Mouse (Mus musculus): ENCODE data around the gene Myrfl.

Gene Myrfl

GRCm38 (mm10) chr10:116828099-116828498 is 68.6 kb downstream of the Myrfl start:
- in situ Hi-C loops (cut with MboI) = loop anchor here (25.0 kb wide), 1 partner anchor 491 kb away; no protein-coding TSS in a partner anchor

GRCm38 (mm10) chr10:116827306-116827705 is 69.4 kb downstream of the Myrfl start:
- in situ Hi-C loops (cut with MboI) = loop anchor here (25.0 kb wide), 1 partner anchor 490 kb away; no protein-coding TSS in a partner anchor

- in situ Hi-C loops (cut with MboI) = no loop called here
Observed at GRCm38 (mm10) chr10:116815311-116816060, 81.2 kb downstream of the Myrfl start.

DNA sequence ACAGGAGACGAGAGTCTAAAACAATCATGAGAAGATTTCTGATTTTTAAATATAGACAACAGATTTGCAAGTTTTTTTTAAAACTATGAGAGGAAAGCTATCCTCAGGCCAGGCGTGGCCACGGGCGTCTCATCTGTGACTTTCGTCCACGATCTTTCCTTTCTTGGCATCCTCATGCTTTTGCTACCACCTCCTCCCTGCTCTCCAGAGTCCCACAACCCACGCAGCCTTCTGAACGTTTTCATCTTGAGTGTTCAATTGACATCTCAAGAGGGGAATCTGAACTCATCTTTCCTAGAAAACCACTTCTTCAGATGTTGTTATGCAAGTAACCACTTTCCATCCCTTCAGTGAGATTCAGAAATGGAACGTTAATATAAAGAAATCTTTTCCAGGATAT is 83.6 kb downstream of the Myrfl start:
- in situ Hi-C loops (cut with MboI) = no loop called here

- in situ Hi-C loops (cut with MboI) = no loop called here
Observed at GRCm38 (mm10) chr10:116810738-116811137, 86.0 kb downstream of the Myrfl start.

- in situ Hi-C loops (cut with MboI) = no loop called here
Observed at GRCm38 (mm10) chr10:116809383-116809782, 87.3 kb downstream of the Myrfl start.

DNA sequence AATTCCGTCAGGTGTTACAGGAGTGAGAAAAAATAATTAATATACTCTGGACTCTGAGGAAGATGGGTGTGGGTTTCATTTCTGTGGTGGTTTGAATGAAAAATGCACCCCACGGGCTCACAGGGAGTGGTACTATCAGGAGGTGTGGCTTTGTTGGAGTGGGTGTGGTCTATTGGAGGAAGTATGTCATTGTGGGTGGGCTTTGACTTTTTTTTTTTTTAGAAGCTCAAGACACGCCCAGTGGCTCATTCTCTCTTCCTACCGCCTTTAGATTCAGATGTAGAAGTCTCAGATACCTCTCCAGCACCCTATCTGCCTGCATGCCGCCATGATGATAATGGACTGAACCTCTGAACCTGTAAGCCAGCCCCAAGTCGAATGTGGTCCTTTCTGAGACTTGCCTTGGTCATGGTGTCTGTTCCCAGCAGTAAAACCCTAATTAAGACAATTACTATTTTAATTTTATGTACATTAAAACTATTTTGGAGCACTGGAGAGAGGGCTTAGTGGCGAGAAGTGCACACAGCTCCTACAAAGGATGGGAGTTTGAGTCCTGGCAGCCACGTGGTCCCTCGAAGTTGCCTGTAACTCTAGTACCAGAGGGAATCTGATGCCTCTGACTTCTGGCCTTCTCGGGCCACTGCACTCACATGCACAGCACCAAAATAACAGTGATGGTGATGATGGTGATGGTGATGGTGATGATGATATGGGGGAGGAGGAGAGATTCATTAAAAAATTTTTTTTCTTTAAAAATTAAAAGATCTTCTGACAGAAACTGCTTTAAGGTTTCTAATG is 88.0 kb downstream of the Myrfl start:
- in situ Hi-C loops (cut with MboI) = no loop called here

DNA sequence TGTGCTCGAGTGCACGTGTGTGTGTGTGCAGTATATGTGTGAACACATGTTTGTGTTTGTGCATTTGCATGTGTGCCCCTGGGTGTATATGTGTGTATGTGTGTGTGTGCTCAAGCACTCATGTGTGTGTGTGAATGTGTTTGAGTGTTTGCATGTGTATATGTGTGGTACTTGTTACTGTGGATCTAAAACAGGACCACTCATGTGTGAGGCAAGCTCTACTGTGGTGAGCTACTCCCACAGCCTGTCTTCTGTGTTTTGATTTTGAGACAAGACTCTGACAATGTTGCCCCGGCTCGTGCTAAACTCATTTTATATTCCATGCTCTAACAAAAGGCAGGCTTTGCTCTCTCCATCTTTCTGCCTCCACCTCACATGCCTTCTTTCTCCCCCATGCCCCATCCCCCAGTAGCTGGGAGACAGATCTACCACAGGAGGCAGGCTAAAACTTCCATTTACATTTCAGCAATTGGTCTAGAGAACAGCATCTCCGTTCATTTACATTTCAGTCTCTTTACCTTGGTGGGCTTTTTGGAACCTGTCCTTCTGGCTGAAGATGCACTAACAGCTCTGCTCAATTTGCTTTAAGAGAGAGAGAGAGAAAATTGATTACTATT is 94.4 kb downstream of the Myrfl start:
- in situ Hi-C loops (cut with MboI) = no loop called here

DNA sequence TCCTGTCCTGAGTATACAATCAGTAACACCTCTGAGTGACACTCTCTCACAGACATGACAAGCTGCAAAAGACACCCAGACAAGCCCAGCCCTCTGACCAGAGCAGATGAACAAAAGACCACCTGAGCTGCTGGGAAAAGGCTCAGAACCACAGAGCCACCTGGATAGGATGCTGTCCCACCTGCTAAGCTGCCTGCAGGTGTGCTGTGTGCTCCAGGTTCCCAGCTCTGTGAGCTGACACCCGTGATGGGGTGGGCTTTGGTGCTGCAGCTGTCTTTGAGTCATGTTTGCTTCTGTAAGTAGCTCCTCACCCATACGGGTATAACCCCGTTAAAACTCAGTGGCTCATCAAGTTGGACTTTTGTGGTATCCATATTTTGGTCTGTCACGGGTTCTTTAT is 95.4 kb downstream of the Myrfl start:
- in situ Hi-C loops (cut with MboI) = no loop called here

DNA sequence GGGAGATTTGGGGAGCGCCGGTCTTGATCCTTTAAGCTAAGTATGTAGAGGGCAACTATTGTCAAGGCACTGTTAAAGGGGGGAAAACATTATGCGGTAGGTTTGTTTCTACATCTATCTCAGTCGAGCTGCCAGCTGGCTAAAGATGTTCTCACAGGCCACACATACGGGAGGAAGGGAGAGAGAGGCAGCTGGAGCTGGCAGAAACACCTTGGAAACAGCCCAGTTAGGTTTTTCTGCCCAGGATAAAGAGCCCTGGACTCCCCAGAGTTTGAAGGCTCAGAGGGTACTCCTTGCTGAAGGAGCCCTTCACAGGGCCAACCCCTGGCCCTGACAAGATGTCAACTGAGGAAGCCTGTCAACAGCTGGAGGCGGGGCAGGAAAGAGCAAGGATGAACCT is 100.7 kb downstream of the Myrfl start:
- in situ Hi-C loops (cut with MboI) = no loop called here

DNA sequence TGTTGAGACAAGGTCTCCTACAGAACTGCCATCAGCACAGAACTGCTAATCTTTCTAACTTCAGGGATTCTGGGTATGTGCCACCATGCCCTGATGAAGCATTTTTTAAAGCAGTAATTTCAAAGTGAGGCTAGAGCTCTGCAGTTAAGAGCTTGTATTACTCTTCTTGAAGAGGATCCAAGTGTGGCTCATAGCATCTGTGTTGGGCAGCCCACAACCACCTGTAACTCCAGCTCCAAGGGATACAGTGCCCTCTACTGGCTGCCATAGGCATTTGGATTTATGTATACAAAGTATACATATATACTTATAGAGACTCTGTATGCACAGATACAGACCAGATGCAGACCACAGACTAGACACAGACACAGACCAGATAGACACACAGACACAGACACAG is 107.6 kb downstream of the Myrfl start:
- in situ Hi-C loops (cut with MboI) = no loop called here

DNA sequence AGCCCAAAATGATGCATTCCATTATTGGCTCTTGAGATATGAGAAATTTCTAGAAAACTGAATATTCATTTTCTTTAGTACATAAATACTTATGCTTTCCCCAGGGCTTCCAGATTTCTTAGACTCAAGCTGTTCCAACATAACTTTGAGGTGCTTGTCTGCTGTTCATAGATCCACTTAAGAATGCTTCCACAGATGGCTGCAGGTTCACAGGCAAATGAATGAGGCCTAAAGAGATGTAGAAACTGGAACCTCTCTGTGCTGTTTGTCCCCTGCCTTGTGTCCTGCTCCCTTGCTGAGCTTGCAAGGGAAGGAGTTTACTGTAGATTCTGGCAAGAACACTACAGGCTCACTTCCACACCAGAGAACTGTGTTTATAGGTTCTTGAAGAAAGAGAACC is 108.3 kb downstream of the Myrfl start:
- in situ Hi-C loops (cut with MboI) = no loop called here

- in situ Hi-C loops (cut with MboI) = no loop called here
Observed at GRCm38 (mm10) chr10:116784098-116784497, 112.6 kb downstream of the Myrfl start.

GRCm38 (mm10) chr10:116783020-116783419 is 113.7 kb downstream of the Myrfl start:
- in situ Hi-C loops (cut with MboI) = no loop called here

DNA sequence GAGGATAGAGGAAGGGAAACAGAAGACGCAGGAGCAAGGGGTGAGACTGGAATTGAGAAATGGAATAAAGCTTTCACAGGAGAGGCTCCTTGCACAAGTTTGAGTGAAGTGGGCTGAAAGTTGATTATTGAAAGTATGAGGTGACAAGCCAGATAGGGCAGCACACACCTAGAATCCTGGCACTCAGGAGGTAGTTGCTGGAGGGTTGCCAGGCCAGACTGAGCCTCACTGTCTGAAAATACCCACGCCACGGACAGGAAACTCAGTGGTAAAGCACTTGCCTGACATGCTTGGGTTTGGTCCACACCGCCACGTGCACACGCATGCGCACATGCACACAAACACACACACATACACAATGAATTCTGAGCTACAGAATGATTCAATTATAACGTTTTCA is 118.8 kb downstream of the Myrfl start:
- in situ Hi-C loops (cut with MboI) = no loop called here

GRCm38 (mm10) chr10:116776846-116777245 is 119.9 kb downstream of the Myrfl start:
- in situ Hi-C loops (cut with MboI) = no loop called here

DNA sequence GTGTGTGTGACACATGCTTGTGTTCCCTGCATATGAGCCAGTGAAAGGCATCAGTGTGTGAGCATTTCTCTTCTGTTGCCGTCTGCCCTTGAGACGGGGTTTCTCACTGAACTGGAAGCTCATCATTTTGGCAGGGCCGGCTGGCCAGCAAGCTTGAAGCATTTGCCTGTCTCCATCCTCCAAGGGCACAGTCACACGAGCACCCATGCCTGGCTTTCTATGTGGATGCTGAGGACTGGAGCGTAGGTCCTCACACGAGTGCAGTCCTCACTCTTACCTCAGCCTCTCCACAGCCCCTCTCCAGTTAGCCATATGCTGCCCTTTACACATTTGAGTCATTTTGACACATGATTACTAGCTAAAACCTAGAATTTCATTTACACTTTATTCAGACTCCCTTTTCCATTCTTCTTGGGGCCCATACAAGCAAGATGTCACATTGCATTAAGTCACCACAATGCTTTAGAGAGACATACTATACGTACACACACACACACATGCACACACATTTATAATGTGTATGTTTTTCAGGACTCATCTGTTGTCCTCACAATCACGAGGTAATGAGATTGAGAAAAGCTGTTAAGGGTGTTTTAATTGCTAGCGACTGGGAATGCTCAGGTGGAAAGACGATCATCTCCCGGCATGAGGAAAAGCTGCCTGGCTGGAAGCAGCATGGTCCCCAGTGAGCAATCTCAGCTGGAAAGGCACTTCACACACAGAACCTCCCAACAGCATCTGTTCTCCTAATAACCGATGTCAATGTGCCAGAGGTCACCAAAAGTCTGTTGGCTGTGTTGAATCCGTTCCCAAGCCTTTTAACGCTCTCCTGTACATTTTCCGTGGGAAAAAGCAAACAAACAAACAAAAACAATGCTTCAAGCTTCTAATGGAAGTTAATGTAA is 122.6 kb downstream of the Myrfl start:
- in situ Hi-C loops (cut with MboI) = no loop called here

DNA sequence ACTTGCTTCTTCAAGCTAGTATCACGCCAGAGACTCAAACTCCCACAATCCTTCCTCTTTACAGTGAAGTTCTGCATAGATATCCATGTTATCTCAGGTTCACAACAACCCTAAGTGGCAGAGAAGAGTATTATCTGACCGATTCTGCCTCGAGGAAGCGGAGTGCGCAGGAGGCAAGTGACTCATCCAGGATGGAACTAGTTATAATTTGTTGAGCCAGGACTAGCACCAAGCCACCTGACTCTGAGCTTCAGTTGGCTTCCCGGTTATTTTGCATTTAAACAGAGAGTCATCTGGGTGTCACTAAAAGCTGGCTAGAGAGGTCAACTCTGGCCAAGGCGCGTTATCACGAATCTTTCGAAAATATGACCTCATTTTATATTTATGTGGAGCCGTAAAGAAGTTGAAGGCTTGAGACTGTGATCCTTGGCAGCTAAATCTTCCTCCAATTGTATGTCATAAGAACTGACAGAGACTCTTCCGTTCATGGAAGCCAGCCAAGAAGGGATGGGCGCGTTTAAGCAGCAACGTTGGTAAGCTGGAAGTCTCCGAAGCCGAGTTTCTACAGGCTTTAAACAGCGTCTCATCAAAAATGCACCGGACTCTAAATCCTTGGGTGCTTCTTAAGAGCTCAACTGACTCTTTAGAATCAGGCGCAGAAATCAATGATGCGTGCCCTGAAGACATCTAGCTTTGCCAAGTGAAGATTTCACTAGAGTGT is 125.3 kb downstream of the Myrfl start:
- in situ Hi-C loops (cut with MboI) = no loop called here

DNA sequence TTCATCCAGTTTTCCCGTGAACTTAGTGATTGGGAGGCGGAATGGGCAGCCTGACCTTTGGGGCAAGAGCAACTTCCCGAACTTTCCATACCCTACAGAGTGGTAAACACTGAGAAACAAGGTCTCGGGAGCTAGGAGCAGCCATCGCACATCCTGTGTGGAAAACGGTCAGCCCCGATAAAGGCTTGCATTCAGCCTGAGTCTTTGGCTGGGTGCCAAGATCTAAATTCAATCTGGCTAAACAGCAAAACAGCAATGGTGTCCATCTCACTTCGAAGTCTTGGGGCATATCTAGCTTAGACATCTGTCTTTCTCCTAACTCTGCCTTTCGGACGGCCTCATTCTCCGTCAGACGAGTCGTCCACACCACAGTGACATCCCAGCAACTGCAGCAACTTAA is 128.1 kb downstream of the Myrfl start:
- in situ Hi-C loops (cut with MboI) = no loop called here

GRCm38 (mm10) chr10:116766525-116766924 is 130.2 kb downstream of the Myrfl start:
- in situ Hi-C loops (cut with MboI) = no loop called here

DNA sequence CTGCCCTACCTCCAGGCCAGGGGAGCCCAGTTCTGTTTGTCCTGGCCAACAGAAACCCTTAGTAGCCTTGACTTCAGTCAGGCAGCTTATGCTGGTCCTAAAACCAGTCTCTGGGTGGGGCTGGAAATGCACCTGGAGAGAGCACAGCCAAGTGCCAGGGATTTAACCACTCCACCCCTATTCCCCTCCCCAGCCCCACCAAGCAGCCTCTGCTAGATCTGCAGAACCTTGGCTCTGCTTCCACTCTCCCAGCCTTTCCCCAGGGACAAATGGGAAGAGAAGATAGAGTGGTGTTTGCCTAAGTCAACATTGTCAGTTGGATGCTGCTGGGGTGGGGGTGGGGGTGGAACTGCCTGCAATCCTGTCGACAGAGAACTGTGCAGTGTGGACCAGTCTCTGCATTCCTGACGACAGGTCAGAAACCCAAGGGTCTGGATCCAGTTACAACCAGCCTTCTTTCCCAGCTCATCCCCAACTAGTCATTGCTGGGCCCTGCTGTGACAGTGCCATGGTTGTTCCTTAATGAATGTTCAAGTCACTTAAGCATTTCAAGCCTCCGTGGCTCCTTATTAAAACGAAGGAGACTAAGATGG is 135.1 kb downstream of the Myrfl start:
- in situ Hi-C loops (cut with MboI) = no loop called here
